Mouse (Mus musculus): ENCODE data around the gene Enpp1.

The Enpp1 gene

DNA sequence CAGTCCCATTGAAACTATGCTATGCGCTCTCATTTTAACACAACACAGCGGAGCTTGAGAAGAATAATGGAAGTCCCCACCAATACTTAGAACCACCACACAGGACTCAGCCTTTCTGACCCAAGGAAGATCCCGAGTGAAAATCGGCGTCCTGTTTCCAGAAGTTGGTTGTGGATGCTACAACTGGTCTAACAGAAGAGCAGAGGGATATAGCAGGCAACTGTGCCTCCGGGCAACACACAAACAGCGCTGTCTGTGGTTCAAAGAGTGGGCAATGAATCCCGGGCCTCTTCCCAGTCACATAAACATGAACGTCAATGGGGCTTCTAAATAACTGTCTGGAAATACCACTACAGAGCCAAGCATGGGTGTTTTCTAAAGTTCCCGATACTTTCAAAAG, 888 bp downstream of the Enpp1 start:
- in situ Hi-C loops (cut with MboI; ENCODE audit: low sequenced_read_pairs): no loop called here

DNA sequence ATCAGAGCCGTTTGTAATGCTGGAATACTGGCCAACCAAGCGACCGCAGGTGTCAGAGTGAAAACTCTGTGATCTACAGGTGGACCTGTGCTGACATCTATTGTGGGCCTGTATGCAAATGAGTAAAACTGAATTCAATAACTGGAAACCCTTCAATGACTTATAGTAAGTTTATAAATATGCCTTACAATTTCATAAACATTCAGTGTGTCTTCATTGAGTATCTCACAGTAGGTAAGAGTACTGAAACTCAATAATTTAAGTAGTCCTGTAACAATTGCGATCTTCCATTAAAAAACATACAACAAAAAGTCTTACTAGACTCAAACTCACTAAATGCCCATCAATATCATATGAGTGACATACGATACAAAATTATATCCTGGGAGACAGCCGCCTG, 1.6 kb downstream of the Enpp1 start:
- in situ Hi-C loops (cut with MboI; ENCODE audit: low sequenced_read_pairs): no loop called here

GRCm38 (mm10) chr10:24707745-24708144, 4.2 kb downstream of the Enpp1 start:
- in situ Hi-C loops (cut with MboI; ENCODE audit: low sequenced_read_pairs): no loop called here

- in situ Hi-C loops (cut with MboI; ENCODE audit: low sequenced_read_pairs): no loop called here
These were observed 5.4 kb downstream of the Enpp1 start for GRCm38 (mm10) chr10:24706431-24707140.

DNA sequence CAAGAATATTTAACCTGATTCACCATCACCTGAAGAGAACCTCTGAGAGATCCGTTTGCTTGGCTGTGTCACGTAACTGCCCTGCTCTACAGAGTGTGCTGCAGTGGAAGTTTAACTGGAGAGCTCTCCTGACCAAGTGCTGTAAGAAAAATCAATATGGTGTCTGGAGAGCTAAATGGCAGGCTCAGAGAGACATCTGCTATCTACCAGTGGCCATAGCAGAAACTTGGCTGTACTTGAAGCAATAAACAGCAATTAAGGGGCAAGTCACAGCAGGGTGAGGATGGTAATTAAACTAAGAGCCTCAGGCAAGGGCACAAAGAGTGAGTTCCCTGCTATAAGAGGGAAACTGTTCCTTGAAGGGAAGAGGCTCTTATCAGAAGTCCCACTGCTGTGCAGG, 9.3 kb downstream of the Enpp1 start:
- in situ Hi-C loops (cut with MboI; ENCODE audit: low sequenced_read_pairs): no loop called here

DNA sequence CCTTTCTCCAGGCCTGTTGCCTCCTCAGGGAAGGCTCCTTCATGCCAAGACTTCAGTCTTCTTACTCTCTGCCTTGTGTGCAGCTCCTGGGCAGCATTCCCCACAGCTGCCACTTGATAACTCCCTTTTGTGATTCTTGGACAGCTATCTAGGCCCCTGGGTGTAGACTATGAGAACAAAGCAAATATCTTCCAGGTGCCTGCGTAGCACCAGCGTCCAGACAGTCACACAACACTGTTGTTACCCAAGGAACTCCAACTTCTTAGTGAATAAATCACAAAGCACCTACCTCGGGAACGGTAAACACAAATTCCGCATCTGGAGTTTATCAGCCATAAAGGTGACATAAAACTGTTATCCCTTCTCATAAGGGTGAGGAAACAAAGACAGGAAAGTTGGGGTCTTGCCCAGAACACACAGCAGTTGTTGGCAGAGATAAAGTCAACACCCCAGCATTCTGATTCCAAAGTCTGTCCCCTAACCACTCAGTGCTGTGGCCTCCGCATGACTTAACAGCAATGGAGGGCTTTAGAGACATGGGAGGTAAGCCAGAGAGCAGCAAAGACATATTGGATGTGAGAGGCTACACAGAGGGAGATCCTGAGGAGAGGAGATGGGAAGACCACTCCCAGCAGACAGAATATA, 13.7 kb downstream of the Enpp1 start:
- in situ Hi-C loops (cut with MboI; ENCODE audit: low sequenced_read_pairs): no loop called here

GRCm38 (mm10) chr10:24696761-24697160, 15.2 kb downstream of the Enpp1 start:
- in situ Hi-C loops (cut with MboI; ENCODE audit: low sequenced_read_pairs): no loop called here

DNA sequence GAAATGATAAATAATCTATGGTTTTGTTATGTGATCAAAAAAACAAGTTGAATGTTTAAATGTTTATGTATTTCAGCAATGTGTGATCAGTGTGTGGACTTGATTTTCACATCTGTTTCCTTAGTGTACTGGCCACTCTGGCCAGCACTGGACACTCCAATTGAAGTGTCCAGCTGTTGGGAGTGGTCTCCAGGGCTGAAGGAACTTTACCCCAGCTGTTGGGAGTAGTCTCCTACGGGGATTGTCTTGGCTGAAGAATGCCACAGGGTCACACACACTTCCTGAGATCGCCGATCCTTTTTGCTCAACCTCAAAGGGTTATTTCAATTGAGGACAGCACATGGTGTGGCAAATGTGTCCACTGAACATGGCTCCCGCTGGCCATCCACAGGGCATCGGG, 16.2 kb downstream of the Enpp1 start:
- in situ Hi-C loops (cut with MboI; ENCODE audit: low sequenced_read_pairs): no loop called here

- in situ Hi-C loops (cut with MboI; ENCODE audit: low sequenced_read_pairs): no loop called here
These were observed 29.3 kb downstream of the Enpp1 start for GRCm38 (mm10) chr10:24682518-24683104.

GRCm38 (mm10) chr10:24677681-24678080, 34.3 kb downstream of the Enpp1 start:
- in situ Hi-C loops (cut with MboI; ENCODE audit: low sequenced_read_pairs): no loop called here

GRCm38 (mm10) chr10:24674261-24674660, 37.7 kb downstream of the Enpp1 start:
- in situ Hi-C loops (cut with MboI; ENCODE audit: low sequenced_read_pairs): no loop called here

- in situ Hi-C loops (cut with MboI; ENCODE audit: low sequenced_read_pairs): no loop called here
These were observed 39.0 kb downstream of the Enpp1 start for GRCm38 (mm10) chr10:24672948-24673347.

DNA sequence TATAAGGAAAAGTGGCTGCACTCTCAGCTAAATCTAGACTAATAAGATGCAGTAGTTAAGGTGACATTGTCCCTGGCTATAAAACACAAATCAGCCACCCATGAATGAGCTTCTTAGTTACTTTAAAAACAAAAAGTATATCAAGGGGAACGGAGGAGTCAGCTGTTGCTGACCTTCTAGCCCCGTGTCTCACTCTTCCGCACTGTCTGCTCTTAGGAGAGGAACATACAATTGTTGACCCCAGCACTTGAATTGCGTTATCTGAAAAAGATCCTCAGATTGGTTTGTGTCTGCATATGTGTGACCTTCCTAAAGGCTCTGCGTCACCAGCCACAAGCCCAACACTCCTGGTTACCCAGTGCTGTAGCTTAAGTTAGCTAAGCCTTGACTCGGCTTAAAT, 41.4 kb downstream of the Enpp1 start:
- in situ Hi-C loops (cut with MboI; ENCODE audit: low sequenced_read_pairs): no loop called here

GRCm38 (mm10) chr10:24650990-24651569, 60.9 kb downstream of the Enpp1 start:
- in situ Hi-C loops (cut with MboI; ENCODE audit: low sequenced_read_pairs): no loop called here

- in situ Hi-C loops (cut with MboI; ENCODE audit: low sequenced_read_pairs): no loop called here
These were observed 63.8 kb downstream of the Enpp1 start for GRCm38 (mm10) chr10:24647996-24648738.

GRCm38 (mm10) chr10:24645169-24645568, 66.8 kb downstream of the Enpp1 start:
- in situ Hi-C loops (cut with MboI; ENCODE audit: low sequenced_read_pairs): no loop called here

GRCm38 (mm10) chr10:24642796-24643580, 69.0 kb downstream of the Enpp1 start:
- in situ Hi-C loops (cut with MboI; ENCODE audit: low sequenced_read_pairs): no loop called here

GRCm38 (mm10) chr10:24641416-24642140, 70.4 kb downstream of the Enpp1 start:
- in situ Hi-C loops (cut with MboI; ENCODE audit: low sequenced_read_pairs): no loop called here

- in situ Hi-C loops (cut with MboI; ENCODE audit: low sequenced_read_pairs): no loop called here
These were observed 71.6 kb downstream of the Enpp1 start for GRCm38 (mm10) chr10:24640186-24640875.

Measured in CH12F3 (cell line).